Mouse (Mus musculus) heart, postnatal 4 days (tissue): ENCODE measurements around the gene Arhgef18. TPM values are rescaled to one million over a fixed set of nuclear protein-coding genes. Genes with fewer than 3 reads are reported as not detected.

Experiments
- DNase-seq: peaks from one replicate; pipeline ENCODE4 v3.0.0; 2021
- total RNA-seq, 2 experiments: library from RNA; stranded (reverse); gene quantifications; 2 replicates each; pipeline ENCODE4 v1.2.3; 2021

The Arhgef18 gene
- total RNA-seq, 2 experiments from 2014 or later = 17.3 to 19.8 TPM

DNA sequence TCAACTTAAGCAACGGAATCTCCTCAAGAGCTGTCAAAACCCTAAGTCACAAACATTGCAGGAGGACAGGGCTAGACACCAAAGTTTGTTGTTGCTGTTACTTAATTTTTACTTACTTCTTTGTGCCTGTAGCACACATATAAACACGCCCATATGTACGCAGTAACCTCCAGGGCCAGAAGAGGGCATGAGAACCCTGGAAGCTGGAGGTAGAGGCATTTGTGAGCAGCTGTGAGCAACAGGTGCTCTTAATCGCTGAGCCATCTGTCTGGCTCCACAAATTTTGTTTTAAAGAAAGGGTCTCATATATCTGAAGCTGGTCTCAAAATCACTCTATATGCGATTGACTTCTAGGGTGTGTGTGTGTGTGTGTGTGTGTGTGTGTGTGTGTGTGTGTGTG lies 71.5 kb downstream of the Arhgef18 start:
- peak; percentile 46 for DNase-seq

DNA sequence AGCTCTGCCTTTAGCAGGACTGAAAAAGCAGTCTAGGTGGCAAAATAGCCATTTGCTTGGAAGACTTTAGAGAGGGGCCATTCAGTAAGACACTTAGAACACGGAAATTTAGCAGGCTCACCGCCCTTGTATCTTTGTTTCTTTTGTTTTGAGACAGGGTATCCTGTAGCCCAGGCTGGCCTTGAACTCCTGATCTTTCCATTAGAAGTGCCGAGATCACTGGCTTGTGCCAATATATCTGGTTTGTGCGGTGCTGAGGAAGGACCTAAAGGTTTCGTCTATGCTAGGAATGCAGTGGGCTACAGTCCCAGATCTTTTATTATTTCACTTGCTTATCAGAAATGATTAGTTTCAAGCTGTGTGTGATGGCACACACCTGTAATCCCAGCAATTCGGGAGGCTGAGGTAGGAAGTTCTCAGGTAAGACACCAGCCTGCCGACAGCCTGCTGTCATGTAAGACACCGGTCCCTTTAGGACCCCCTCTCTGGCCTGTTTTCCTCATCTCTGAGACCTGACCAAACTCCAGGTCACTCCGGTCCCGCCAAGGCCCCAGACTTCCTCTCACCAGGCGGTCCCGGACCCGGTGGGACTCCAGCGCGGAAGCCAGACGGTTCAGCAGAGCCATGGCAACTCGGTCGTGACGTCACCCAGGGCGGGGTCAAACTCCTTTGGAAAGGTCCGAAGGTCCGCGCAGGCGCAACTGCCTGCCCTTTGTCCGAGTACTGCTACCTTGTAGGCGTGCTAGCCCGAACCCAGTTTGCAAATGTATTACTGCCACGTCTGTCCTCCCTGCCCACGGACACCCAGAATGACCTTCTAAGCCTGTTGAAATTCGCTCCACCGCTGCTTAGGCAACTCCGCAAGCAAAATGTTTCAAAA lies 74.4 kb downstream of the Arhgef18 start, which contains the start of gene Pex11g:
Pex11g (minus strand) TSS at position 675 of the 880 bp plus-strand sequence.
- DNase-seq = peak; percentile 99

- DNase-seq = no peak
Observed at GRCm38 (mm10) chr8:3467886-3468545, 75.2 kb downstream of the Arhgef18 start.

DNA sequence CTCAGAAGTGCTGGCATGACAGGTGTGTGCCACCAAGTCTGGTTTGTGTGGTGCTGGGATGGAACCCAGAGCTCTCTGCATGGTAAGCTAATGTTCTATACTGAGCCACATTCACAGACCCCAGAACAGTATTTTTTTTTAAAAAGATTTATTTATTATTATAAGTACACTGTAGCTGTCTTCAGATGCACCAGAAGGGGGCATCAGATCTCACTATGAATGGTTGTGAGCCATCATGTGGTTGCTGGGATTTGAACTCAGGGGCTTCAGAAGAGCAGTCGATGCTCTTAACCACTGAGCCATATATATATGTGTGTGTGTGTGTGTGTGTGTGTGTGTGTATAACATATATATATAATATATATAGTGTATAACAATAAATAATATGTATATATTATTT lies 76.0 kb downstream of the Arhgef18 start:
- no peak for DNase-seq

DNA sequence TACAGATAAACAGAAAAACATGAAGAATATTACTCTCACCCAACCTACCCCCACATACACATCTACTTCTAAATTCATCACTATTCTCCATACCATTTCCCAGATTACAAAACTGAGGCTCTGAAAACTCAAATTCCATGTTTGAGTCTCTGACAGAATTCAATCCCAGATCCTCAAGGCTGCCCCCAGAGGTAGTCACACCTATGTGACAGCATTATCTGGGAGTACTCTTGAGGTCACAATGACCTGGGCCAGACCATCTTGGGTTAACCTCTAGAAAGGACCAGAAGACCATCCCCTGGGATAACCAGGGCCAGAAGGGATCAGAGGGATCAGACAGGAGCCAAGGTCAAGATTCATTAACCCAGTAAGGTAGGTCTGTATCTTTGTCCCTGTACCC lies 77.8 kb downstream of the Arhgef18 start, which contains the start of gene Tex45:
Tex45 (plus strand) TSS at position 301 of the 400 bp plus-strand sequence.
- no peak for DNase-seq

DNA sequence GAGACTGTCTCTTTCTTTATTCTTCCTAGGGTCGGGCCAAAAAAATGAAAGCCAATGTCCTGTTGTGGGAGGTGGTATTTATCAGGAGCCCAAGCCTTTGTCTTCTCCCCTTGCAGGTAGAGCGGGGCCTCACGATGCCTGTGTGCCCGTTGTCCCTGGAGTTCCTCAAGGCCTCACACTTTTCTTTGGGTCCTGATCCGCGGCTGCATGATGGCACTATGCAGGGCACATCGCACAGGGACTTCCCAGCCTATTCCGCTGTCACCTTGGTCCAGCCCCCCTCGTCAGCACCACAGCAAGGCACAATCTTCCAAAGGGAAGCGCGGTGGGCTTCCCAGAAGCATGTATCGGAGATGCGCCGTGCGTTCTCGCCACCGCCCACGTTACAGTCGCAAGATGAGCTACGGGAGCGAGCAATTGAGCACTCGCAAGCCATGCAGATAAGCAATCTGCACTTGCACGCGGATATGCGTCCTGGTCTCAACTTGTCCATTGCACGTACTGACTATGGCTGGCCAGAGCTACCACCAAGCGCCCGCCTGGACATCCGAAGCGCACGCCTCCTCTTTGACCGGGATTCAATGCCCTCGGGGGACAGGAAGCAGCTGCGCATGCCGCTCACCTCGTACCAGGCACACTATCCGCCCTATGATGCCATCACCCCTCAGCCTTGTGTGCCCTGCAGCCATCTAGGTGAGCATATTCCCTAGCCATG lies 83.1 kb downstream of the Arhgef18 start:
- no peak for DNase-seq

DNA sequence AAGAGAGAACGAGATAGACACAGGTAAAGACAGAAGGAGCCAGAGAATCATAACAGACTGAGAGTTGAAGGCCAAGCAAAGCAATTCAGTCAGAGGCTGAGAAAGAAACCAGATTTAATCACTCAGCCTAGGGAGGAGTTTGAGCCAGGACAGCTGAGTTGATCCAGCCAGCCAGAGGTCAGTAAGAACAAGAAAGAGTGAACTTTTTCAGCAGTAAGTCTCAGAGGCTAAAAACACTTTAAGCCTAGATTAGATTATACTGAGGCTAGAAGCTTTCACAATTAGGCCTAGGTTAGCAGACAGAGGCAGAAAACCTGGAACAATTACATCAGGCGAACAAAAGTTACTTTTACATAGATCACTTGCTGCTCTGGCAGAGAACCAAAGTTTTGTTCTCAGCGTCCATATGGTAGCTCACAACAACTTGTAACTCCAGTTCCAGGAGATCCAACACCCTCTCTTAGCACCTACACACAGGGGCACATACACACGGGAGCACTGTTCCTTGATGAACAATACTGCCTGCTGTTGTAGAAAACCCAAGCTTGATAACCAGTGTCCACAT lies 87.5 kb downstream of the Arhgef18 start:
- no peak for DNase-seq

DNA sequence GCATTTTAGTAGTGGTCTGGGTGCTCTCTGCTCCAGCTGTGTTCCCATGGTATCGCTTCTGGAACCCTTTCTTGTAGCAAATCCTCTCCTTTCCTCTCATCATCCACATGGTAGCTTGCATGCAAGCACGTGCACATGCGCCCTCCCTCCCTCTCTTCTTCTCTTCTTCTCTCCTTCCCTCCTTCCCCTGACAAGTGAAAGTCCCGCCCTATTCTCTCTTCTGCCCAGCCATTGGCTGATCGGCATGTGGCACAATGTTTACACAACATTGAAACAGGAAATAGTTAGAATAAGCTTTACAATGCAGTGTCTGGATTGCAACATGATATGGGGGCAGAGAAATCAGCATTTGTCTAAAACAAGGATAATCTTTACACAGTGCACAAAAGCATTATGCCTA lies 88.8 kb downstream of the Arhgef18 start:
- DNase-seq = no peak

DNA sequence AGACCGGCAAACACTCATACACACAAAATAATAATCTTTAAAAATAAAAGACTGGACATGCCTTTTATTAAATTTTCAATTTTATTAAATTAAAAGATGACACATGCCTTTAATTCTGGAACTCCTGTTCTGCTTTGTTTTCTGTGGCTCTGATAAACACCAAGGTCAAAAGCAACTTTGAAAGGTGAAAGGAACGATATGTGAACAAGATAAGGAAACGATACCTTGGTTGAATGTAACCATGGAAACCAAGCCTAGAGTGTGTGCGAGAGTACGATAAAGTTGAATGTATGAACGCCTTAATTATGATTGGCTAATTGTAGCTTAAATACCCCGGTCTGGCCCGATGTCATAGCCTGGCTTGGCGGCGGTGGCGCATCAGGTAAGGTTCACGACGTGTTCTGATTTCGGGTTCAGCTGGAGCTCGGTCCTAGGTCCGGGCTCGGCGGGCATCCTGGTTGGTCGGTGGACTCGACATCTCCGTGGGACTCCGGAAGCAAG lies 89.5 kb downstream of the Arhgef18 start:
- DNase-seq = no peak

GRCm38 (mm10) chr8:3483546-3483945 lies 90.7 kb downstream of the Arhgef18 start:
- DNase-seq = no peak

GRCm38 (mm10) chr8:3485192-3485591 lies 92.4 kb downstream of the Arhgef18 start:
- DNase-seq = no peak

- DNase-seq = peak; percentile 84
Observed at GRCm38 (mm10) chr8:3492901-3493844, 100.4 kb downstream of the Arhgef18 start, which contains the start of gene Zfp358. Gene Zfp358 (plus strand): TSS chr8:3493138.

DNA sequence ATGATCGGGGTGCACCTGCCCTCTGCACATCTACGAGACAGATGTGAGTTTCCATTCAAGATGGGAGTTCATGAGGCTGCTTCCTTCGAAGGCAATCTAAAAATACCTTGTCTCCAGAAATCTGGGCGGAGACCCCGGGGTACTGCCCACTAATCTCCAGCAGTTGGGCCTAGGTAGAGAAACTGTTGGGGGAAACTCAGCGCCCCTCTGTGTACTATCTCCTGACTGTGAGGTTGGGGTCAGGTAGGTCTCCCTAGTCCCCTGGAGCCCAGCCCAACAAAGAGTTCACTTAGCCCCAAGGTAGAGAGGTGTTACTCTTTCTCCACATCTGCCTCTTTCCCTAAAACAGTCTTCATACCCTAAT lies 101.0 kb downstream of the Arhgef18 start:
- no peak for DNase-seq

GRCm38 (mm10) chr8:3495578-3496427 lies 103.0 kb downstream of the Arhgef18 start:
- DNase-seq = no peak

DNA sequence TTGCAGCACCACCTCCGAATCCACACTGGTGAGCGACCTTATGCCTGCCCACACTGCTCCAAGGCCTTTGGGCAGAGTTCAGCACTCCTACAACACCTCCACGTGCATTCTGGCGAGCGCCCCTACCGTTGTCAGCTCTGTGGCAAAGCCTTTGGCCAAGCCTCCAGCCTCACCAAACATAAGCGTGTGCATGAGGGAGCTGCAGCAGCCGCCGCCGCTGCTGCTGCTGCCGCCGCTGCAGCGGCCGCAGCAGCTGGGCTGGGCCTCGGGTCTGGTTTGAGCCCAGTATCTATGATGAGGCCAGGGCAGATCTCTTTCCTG lies 103.6 kb downstream of the Arhgef18 start:
- no peak for DNase-seq

GRCm38 (mm10) chr8:3498583-3498982 lies 105.8 kb downstream of the Arhgef18 start:
- DNase-seq = no peak

DNA sequence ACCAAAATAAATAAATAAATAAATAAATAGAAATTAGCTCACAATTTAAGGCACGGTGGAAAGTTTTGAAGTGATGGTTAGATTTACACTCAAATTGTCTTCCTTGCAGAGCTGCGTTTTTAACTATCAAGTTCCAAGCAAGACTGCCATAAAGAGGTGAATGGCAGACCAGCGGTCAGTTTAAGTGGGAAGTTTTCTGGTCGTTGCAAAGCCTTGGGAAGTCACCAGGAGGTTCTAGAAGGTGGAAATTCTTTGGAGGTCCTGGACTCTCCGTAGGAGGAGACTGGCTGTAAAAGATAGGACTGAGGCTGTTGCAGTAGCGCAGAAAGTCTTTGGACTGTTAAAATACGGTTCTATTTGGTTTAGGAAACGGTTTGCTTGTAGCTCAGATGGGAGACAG lies 106.9 kb downstream of the Arhgef18 start:
- DNase-seq = no peak

GRCm38 (mm10) chr8:3500235-3501090 lies 107.7 kb downstream of the Arhgef18 start, which contains the start of gene Mcoln1:
Gene Mcoln1 (plus strand): TSS chr8:3500457.
- DNase-seq = peak; percentile 99

GRCm38 (mm10) chr8:3502217-3502616 lies 109.4 kb downstream of the Arhgef18 start:
- DNase-seq = no peak
